Mouse (Mus musculus): Measurements from ENCODE around the gene Ckap4.
A peak's percentile ranks its signal among the peaks of the same experiment; 100 is the strongest.

Gene Ckap4

GRCm38 (mm10) chr10:84533912-84534671, at the start of gene Ckap4:
Gene Ckap4, minus strand, starts transcription at chr10:84534062.
- peak; percentile 91 for DNase-seq (ENCODE audit: inconsistent ontology term)

- DNase-seq (ENCODE audit: inconsistent ontology term): no peak
These were observed 48.4 kb upstream of the Ckap4 start for GRCm38 (mm10) chr10:84582236-84582635.

- DNase-seq (ENCODE audit: inconsistent ontology term): no peak
These were observed 47.3 kb upstream of the Ckap4 start for GRCm38 (mm10) chr10:84581191-84581590.

- DNase-seq (ENCODE audit: inconsistent ontology term): no peak
These were observed 45.7 kb upstream of the Ckap4 start for GRCm38 (mm10) chr10:84579527-84579926.

GRCm38 (mm10) chr10:84578738-84579137, 44.9 kb upstream of the Ckap4 start:
- DNase-seq (ENCODE audit: inconsistent ontology term): no peak

GRCm38 (mm10) chr10:84577071-84577727, 43.3 kb upstream of the Ckap4 start:
- DNase-seq (ENCODE audit: inconsistent ontology term): peak; percentile 84

- peak; percentile 99 for DNase-seq (ENCODE audit: inconsistent ontology term)
These were observed 42.7 kb upstream of the Ckap4 start, which contains the start of gene Tcp11l2 for GRCm38 (mm10) chr10:84576395-84577070. Gene Tcp11l2, plus strand, starts transcription at chr10:84576626.

GRCm38 (mm10) chr10:84576029-84576394, 42.1 kb upstream of the Ckap4 start:
- DNase-seq (ENCODE audit: inconsistent ontology term): no peak

- no peak for DNase-seq (ENCODE audit: inconsistent ontology term)
These were observed 40.0 kb upstream of the Ckap4 start for GRCm38 (mm10) chr10:84573671-84574420.

GRCm38 (mm10) chr10:84571052-84571639, 37.3 kb upstream of the Ckap4 start:
- DNase-seq (ENCODE audit: inconsistent ontology term): no peak

GRCm38 (mm10) chr10:84564427-84564826, 30.6 kb upstream of the Ckap4 start:
- no peak for DNase-seq (ENCODE audit: inconsistent ontology term)

- DNase-seq (ENCODE audit: inconsistent ontology term): no peak
These were observed 29.0 kb upstream of the Ckap4 start for GRCm38 (mm10) chr10:84562567-84563554.

- no peak for DNase-seq (ENCODE audit: inconsistent ontology term)
These were observed 28.3 kb upstream of the Ckap4 start for GRCm38 (mm10) chr10:84562121-84562520.

GRCm38 (mm10) chr10:84559986-84560385, 26.1 kb upstream of the Ckap4 start:
- no peak for DNase-seq (ENCODE audit: inconsistent ontology term)

GRCm38 (mm10) chr10:84558511-84558910, 24.6 kb upstream of the Ckap4 start:
- DNase-seq (ENCODE audit: inconsistent ontology term): no peak

- DNase-seq (ENCODE audit: inconsistent ontology term): no peak
These were observed 22.3 kb upstream of the Ckap4 start for GRCm38 (mm10) chr10:84556120-84556519.

GRCm38 (mm10) chr10:84554291-84555009, 20.6 kb upstream of the Ckap4 start:
- no peak for DNase-seq (ENCODE audit: inconsistent ontology term)

GRCm38 (mm10) chr10:84552477-84552876, 18.6 kb upstream of the Ckap4 start:
- no peak for DNase-seq (ENCODE audit: inconsistent ontology term)

- DNase-seq (ENCODE audit: inconsistent ontology term): no peak
These were observed 18.0 kb upstream of the Ckap4 start for GRCm38 (mm10) chr10:84551846-84552245.

GRCm38 (mm10) chr10:84549920-84550293, 16.0 kb upstream of the Ckap4 start:
- no peak for DNase-seq (ENCODE audit: inconsistent ontology term)

All from Muller cell, postnatal 12 days (primary cell).